Mouse (Mus musculus): ENCODE results near the gene Smco1.

Gene Smco1

GRCm38 (mm10) chr16:32312859-32313258 is 41.6 kb downstream of the Smco1 start:
- no peak for DNase-seq

GRCm38 (mm10) chr16:32316601-32317000 is 45.3 kb downstream of the Smco1 start:
- DNase-seq: no peak

- DNase-seq: no peak
These were observed 52.7 kb downstream of the Smco1 start for GRCm38 (mm10) chr16:32323953-32324352.

All from thymus, postnatal 25 days (tissue).